Mouse (Mus musculus) kidney, adult 2 months (tissue): Measurements from ENCODE around the gene Tmem184a.

Source experiments
- CTCF ChIP-seq: fragments of 200-500 bp; conservative IDR thresholded peaks from 2 replicates; pipeline ENCODE4 v1.5.1; 2011; ENCODE audit warnings: low read depth, mild to moderate bottlenecking, control low read depth, low read length, moderate library complexity, mixed read lengths; ENCODE audit not compliant: insufficient read depth, insufficient read length
- POLR2A ChIP-seq: fragments of 200-500 bp; IDR thresholded peaks from one replicate; pipeline ENCODE4 v1.6.1; 2011; ENCODE audit warnings: low read depth, low read length, control low read depth

- TF ChIP-seq POLR2A (no peak), CTCF (no peak)
Observed at GRCm38 (mm10) chr5:139821466-139822459, 2.0 kb upstream of the Tmem184a start.
